Mouse (Mus musculus) kidney, postnatal 0 days (tissue): ENCODE results near the gene Samd14. TPM values are rescaled to one million over a fixed set of nuclear protein-coding genes. Genes with fewer than 3 reads are reported as not detected.
"Not testable (repeated sequence)": the region's sequence is repeated elsewhere in the genome, so short reads cannot be mapped to it uniquely, and the experiment has no call there.

Experiments
- ATAC-seq: fragments of 200-750 bp; cut with Nextera tagmentation; replicated peaks from 2 replicates; pipeline ENCODE4 v1.8.0; 2017; ENCODE audit warnings: low read depth, moderate number of reproducible peaks, moderate TSS enrichment, moderate library complexity; ENCODE audit not compliant: low FRiP score
- DNase-seq: peaks from one replicate; pipeline ENCODE4 v3.0.0-alpha.2; 2016; ENCODE audit warnings: low spot score
- H3K27ac ChIP-seq: fragments of 300-500 bp; sonication (generic); 2 replicates; pipeline ENCODE4 v1.5.1; 2014; ENCODE audit warnings: mild to moderate bottlenecking
- H3K27me3 ChIP-seq: fragments of 300-500 bp; sonication (generic); 2 replicates; pipeline ENCODE4 v1.6.1; 2014; ENCODE audit warnings: low read length, mixed read lengths; ENCODE audit not compliant: insufficient read depth
- H3K36me3 ChIP-seq: fragments of 300-500 bp; sonication (generic); 2 replicates; pipeline ENCODE4 v1.6.1; 2014; ENCODE audit warnings: low read length, mixed read lengths; ENCODE audit not compliant: insufficient read depth
- H3K4me1 ChIP-seq: fragments of 300-500 bp; sonication (generic); replicated peaks from 2 replicates; pipeline ENCODE4 v1.6.1; 2014; ENCODE audit warnings: antibody characterized with exemption, low read length, mixed read lengths; ENCODE audit not compliant: insufficient read depth
- H3K4me2 ChIP-seq: fragments of 300-500 bp; sonication (generic); 2 replicates; pipeline ENCODE4 v1.6.1; 2014; ENCODE audit warnings: mild to moderate bottlenecking, low read length, moderate library complexity, mixed read lengths
- H3K4me3 ChIP-seq: fragments of 300-500 bp; sonication (generic); replicated peaks from 2 replicates; pipeline ENCODE4 v1.5.1; 2014; ENCODE audit warnings: low read depth, low read length
- H3K9ac ChIP-seq: fragments of 300-500 bp; sonication (generic); 2 replicates; pipeline ENCODE4 v1.6.1; 2014; ENCODE audit warnings: low read depth, low read length
- H3K9me3 ChIP-seq: fragments of 300-500 bp; sonication (generic); replicated peaks from 2 replicates; pipeline ENCODE4 v1.6.1; 2016; ENCODE audit warnings: low read length, inconsistent platforms, mixed read lengths
- CTCF ChIP-seq: IDR thresholded peaks from 2 replicates; pipeline ENCODE4 v1.5.1; 2016; ENCODE audit warnings: antibody characterized with exemption, low read depth, mild to moderate bottlenecking, moderate library complexity
- WGBS: fragments of 180-500 bp; shearing (Covaris S2); extraction: QIAGEN DNeasy Blood & Tissue Kit; methylation state at CpG from one replicate; pipeline ENCODE4 v1.1.7; 2014; 5-methylcytosine and 5-hydroxymethylcytosine counted together
- polyA plus RNA-seq: library from polyadenylated mRNA; unstranded; fragments of >200 nt; fragmentation: Nextera tagmentation; extraction: Ambion mirVana; gene quantifications from 2 replicates; pipeline ENCODE4 v1.2.1, GENCODE M21; 2015

The Samd14 gene
- polyA plus RNA-seq, 1 experiment from 2014 or later: 13.1 TPM

DNA sequence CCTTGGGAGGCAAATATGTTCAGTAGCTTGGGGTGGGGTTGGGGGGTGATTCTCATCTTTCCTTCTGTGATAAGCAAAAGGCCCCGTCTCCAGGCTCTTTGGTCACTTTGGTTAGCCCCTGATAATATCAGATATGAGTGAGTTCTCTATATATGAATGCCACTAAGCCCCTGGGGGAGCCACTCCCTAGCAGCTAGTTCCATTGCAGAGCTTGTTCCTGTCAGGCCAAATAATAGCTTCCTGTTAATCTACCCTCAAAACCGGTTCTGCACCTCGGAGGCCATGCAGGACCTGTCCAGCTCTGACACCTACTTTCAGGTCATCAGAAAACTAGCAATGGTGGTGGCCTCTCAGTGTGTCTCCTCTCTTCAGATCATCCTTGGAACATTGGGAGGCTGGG lies 2.3 kb upstream of the Samd14 start:
- Histone ChIP-seq H3K4me1 (peaks cover 22% of the 10 kb centered on the region), H3K27ac (peak overlapping the region; percentile 58; the same call in 1 of the 2 replicates), H3K36me3 (peaks cover 12% of the 10 kb centered on the region), H3K9ac (no peak overlapping the region), H3K27me3 (no peaks in the 10 kb centered on the region), H3K4me2 (peak overlapping the region; percentile 71; the same call in 1 of the 2 replicates), H3K4me3 (no peak overlapping the region), H3K9me3 (no peaks in the 10 kb centered on the region)
- ATAC-seq (no peak), DNase-seq (no peak)
- TF ChIP-seq CTCF: no peak
- WGBS: 53% methylated on average over 3 of the region's 3 CpGs

DNA sequence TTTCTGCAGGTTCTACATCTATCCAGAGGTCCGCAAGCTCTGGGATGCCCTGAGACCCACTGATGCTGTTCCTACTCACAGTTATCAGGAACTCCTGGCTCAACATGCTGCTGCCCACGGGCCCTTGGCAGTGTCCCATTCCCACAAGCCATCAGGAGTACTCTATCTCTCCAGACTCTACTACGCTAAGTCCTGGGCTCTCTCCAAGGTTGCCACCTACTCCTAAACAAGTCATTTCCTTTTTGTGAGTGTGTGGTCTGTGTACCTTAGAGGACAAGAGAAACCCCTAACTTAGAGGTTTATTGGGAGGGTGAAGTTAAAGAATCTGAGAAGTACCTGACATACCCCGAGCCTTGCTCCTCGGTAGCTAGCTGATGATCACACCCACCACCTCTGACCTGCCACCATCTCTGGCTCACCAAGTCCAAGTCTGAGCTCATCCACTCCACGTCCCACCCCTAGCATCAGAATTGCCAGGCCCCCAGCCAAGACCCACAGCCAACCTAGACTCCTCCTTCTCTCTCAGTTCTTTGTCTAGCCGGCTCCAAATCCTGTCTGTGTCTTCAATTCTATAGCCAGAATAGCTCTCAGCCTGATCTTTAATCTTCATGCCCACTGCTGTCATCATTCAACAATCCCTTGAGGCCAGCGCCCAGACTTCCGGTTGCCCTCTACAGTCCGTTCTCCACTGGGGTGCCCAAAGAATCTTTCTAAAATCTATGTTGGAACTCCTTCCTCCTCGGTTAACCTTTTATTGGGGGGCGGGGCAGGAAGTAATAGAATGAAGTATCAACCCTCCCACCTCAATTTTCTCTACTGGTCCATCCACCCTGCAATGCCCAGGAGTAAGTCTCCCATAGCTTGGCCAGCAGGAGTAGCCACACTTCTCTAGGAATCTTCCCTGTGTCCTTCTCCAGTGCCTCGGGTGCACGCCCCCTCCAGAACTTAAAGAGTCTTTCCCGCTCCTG lies 734 bp upstream of the Samd14 start:
- no peaks in the 10 kb centered on the region for H3K27me3 ChIP-seq
- peak; percentile 45 for ATAC-seq
- H3K9ac ChIP-seq: peak overlapping the region; percentile 72
- peak overlapping the region; percentile 66 for H3K4me3 ChIP-seq
- H3K36me3 ChIP-seq: 0 out of 2 replicates have a peak, but pooled peaks cover 4% of the 10 kb centered on the region
- WGBS: 28% methylated on average over 15 of the region's 15 CpGs
- H3K9me3 ChIP-seq: no peaks in the 10 kb centered on the region
- peak; percentile 61 for DNase-seq
- TF ChIP-seq CTCF: peak; percentile 8; the same call in 1 of the 2 replicates
- H3K4me1 ChIP-seq: peaks cover 28% of the 10 kb centered on the region
- H3K4me2 ChIP-seq: peak overlapping the region; percentile 90
- peak overlapping the region; percentile 87 for H3K27ac ChIP-seq

DNA sequence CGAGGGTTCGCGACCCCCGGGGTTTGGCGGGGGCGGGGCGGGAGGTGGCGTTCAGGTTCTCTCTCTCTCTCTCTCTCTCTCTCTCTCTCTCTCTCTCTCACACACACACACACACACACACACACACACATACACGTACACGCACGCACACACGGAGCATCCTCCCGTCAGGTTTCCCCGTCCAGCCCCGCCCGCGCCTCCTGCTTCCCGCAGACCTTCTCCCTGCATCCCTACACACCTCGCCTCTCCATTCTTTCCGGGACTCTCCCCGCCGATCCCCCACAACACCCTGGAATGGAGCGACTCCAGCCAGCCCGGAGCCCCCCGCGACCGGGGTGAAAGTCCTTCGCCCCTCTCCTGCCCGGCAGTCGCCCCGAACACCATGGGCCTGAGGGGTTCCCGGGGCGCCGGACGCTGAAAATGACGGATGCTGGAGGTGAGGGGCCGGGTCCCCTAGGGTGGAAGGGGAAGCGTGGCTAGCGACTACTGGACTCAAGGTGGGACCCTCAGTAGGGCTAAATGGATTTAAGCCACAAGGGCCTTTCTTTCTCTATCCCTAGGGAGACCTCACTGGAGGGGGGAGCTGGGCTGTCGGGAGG lies 561 bp downstream of the Samd14 start:
- DNase-seq (no peak), ATAC-seq (no peak)
- TF ChIP-seq CTCF: no peak
- Histone ChIP-seq H3K27me3 (no peaks in the 10 kb centered on the region), H3K9me3 (no peaks in the 10 kb centered on the region), H3K4me2 (peak overlapping the region; percentile 90), H3K4me1 (peaks cover 28% of the 10 kb centered on the region), H3K27ac (peak overlapping the region; percentile 87), H3K4me3 (peak overlapping the region; percentile 66), H3K36me3 (0 out of 2 replicates have a peak, but pooled peaks cover 2% of the 10 kb centered on the region), H3K9ac (peak overlapping the region; percentile 72)
- WGBS: under 1% methylated on average over 39 of the region's 40 CpGs

DNA sequence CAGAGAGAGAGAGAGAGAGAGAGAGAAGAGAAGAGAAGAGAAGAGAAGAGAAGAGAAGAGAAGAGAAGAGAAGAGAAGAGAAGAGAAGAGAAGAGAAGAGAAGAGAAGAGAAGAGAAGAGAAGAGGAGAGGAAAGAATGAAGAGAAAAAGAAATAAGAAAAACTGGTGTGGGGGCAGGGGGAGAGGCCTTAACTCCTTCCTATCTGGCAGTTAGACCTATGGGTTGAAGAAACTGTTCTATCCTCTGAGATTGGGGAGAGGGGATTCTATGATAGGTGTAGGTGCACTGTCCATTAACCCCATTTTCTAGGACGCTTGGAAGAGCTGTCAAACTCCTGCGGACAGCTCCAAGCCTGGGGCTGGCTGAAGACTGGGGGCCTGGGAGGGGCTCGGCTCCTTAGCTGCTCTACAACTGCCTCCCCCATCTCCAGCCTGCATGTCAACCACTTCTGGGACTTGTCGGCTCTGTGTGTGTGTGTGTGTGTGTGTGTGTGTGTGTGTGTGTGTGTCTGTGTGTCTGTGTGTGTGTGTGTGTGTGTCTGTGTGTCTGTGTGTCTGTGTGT lies 1.2 kb downstream of the Samd14 start:
- H3K27me3 ChIP-seq, DNase-seq, ATAC-seq, H3K9me3 ChIP-seq, H3K36me3 ChIP-seq, H3K9ac ChIP-seq, H3K27ac ChIP-seq: not testable (repeated sequence)
- 5% methylated on average over 4 of the region's 4 CpGs for WGBS
- peak overlapping the region; percentile 90 for H3K4me2 ChIP-seq
- peak overlapping the region; percentile 66 for H3K4me3 ChIP-seq
- H3K4me1 ChIP-seq: peaks cover 28% of the 10 kb centered on the region

DNA sequence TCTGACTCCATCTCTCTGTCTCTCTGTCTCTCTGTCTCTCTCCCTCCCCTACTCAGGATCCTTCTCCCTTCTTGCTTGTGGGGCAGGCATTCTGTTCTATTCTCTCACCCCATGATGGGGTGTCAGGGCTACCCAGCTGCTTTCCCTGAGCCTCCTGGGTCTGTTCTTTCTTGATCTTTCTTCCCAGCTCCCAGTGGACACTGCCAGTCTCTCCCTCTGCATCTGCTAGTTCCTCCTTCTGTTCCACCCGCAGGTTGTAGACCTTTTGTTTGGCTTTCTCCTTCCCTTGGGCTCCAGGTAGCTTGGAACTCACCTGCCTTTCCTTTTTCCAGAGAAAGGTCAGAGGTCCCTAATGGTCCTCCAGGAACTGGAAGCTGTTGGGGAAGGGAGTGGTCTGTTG lies 1.7 kb downstream of the Samd14 start:
- Histone ChIP-seq H3K9ac (0 out of 2 replicates have a peak overlapping the region, but pooled peaks have one; percentile 14), H3K9me3 (no peaks in the 10 kb centered on the region), H3K27me3 (no peaks in the 10 kb centered on the region), H3K4me1 (peaks cover 26% of the 10 kb centered on the region), H3K4me3 (no peak overlapping the region; the same call in 1 of the 2 replicates), H3K4me2 (peak overlapping the region; percentile 90), H3K27ac (no peak overlapping the region), H3K36me3 (0 out of 2 replicates have a peak, but pooled peaks cover 2% of the 10 kb centered on the region)
- ATAC-seq (no peak), DNase-seq (no peak)
- TF ChIP-seq CTCF: no peak
- 35% methylated on average over 1 of the region's 1 CpGs for WGBS

DNA sequence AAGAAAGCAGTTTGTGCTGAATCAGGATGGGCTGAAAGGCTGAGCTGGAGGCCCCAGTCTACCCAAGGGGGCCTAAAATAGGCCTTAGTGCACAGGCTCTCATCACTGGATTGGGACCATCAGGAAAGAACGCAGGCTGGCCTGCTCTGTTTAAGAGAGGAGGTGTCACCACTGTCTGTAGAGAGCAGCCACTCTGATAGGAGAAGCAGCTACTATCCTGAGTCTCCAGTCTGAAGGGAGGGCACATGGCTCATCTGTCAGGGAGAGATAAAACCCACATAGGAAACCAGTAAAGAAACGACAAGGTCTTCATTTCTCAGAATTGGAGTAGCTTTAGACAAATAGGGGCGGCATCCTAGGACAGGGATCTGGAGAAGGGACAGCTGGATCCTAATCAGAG lies 2.4 kb downstream of the Samd14 start:
- TF ChIP-seq CTCF: no peak
- Histone ChIP-seq H3K9me3 (no peaks in the 10 kb centered on the region), H3K9ac (no peak overlapping the region; the same call in 1 of the 2 replicates), H3K27ac (no peak overlapping the region), H3K4me1 (peaks cover 25% of the 10 kb centered on the region), H3K4me2 (no peak overlapping the region), H3K4me3 (no peak overlapping the region), H3K27me3 (no peaks in the 10 kb centered on the region), H3K36me3 (0 out of 2 replicates have a peak, but pooled peaks cover 2% of the 10 kb centered on the region)
- no peak for DNase-seq
- no peak for ATAC-seq
- WGBS: 52% methylated on average over 3 of the region's 3 CpGs
